Mouse (Mus musculus): ENCODE measurements around the gene Krtap5-3. TPM values are rescaled to one million over a fixed set of nuclear protein-coding genes. Genes with fewer than 3 reads are reported as not detected.
"Not testable (repeated sequence)": the region's sequence is repeated elsewhere in the genome, so short reads cannot be mapped to it uniquely, and the experiment has no call there.

The Krtap5-3 gene
- polyA plus RNA-seq, 1 experiment from 2014 or later, result not detected

DNA sequence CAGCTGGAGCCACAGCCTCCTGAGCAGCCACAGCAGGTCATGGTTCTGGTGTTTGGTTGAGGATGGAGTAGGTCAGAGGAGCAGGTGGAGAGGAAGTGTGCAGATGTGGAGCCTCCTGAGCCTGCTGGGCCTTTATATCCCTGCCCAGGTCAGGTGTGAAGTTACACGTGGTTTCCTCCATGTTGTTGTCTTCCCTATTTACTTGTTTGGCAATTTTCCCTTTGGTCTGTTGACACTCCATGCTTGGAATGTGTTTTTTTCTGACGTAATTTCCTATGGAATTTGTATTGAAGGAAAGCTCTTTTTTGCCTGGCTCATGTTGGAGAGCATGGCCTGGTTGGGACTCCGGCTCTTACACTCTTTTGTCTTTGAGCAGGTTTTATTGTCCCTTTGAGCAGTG is 28.7 kb downstream of the Krtap5-3 start, which contains the start of gene Krtap5-5:
TSS of gene Krtap5-5 (minus strand) at position 101 of the 400 bp plus-strand sequence.
- H3K9me3 ChIP-seq (ENCODE audit: control insufficient read depth, low read length); H3K36me3 ChIP-seq (ENCODE audit: control insufficient read depth, insufficient read depth, low read length); H3K27ac ChIP-seq (ENCODE audit: low read depth, low read length); ATAC-seq (ENCODE audit: insufficient read depth, low FRiP score, low TSS enrichment); H3K4me1 ChIP-seq (ENCODE audit: control insufficient read depth, insufficient read depth, low read length); H3K9ac ChIP-seq (ENCODE audit: low read length); H3K4me2 ChIP-seq (ENCODE audit: low read depth); DNase-seq (ENCODE audit: low spot score); H3K4me3 ChIP-seq (ENCODE audit: low read depth, low read length); H3K27me3 ChIP-seq (ENCODE audit: control insufficient read depth, insufficient read depth, low read length): not testable (repeated sequence)
- 40% methylated on average over 3 of the region's 3 CpGs for WGBS

DNA sequence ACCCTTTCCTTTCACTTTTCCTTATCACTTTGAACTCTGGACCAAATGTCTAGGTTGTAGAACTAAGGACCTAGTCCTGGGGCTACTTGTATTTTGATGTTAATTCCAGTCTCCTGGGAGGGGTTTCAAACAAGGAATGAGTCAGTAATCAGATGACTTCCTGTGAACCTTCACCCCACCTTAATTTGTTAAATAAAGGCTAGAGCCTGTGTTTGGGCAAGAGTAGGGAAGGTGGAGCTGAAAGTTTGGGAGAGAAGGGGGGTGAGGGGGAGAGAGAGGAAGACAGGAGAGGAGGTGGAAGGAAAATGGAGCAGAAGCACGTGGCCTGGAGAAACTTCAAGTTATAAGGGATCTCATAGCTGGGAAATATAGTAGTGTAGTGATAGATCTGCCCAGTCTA is 30.4 kb downstream of the Krtap5-3 start:
- H3K36me3 ChIP-seq (ENCODE audit: control insufficient read depth, insufficient read depth, low read length), result no peaks in the 10 kb centered on the region
- H3K4me2 ChIP-seq (ENCODE audit: low read depth), result no peak overlapping the region
- no peaks in the 10 kb centered on the region for H3K27me3 ChIP-seq (ENCODE audit: control insufficient read depth, insufficient read depth, low read length)
- no peak overlapping the region for H3K27ac ChIP-seq (ENCODE audit: low read depth, low read length)
- no peak overlapping the region for H3K9ac ChIP-seq (ENCODE audit: low read length)
- 45% methylated on average over 1 of the region's 1 CpGs for WGBS
- ATAC-seq (ENCODE audit: insufficient read depth, low FRiP score, low TSS enrichment), result no peak
- H3K4me1 ChIP-seq (ENCODE audit: control insufficient read depth, insufficient read depth, low read length), result no peaks in the 10 kb centered on the region
- no peak for DNase-seq (ENCODE audit: low spot score)
- no peaks in the 10 kb centered on the region for H3K9me3 ChIP-seq (ENCODE audit: control insufficient read depth, low read length)
- no peak overlapping the region for H3K4me3 ChIP-seq (ENCODE audit: low read depth, low read length)

DNA sequence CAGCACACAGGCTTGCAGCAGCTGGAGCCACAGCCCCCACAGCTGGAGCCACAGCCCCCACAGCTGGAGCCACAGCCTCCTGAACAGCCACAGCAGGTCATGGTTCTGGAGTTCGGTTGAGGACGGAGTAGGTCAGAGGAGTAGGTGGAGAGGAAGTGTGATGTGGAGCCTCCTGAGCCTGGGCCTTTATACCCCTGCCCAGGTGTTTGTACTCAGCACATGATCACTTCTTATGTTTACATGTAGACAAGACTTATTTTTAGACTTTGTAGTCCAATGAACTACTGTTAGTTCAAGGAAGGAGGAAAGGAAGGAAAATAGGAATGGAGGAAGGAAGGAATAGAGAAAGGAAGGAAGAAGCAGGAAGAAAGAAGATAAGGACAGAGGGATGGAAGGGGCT is 39.8 kb downstream of the Krtap5-3 start, which contains the start of gene Gm40460:
TSS of gene Gm40460 (minus strand) at position 101 of the 400 bp plus-strand sequence.
- Histone ChIP-seq H3K4me1 (ENCODE audit: control insufficient read depth, insufficient read depth, low read length) (no peaks in the 10 kb centered on the region), H3K27ac (ENCODE audit: low read depth, low read length) (no peak within 1 kb of the TSS), H3K36me3 (ENCODE audit: control insufficient read depth, insufficient read depth, low read length) (no peaks in the 10 kb centered on the region), H3K4me2 (ENCODE audit: low read depth) (no peak within 1 kb of the TSS), H3K4me3 (ENCODE audit: low read depth, low read length) (no peak within 1 kb of the TSS), H3K9ac (ENCODE audit: low read length) (no peak within 1 kb of the TSS), H3K9me3 (ENCODE audit: control insufficient read depth, low read length) (no peaks in the 10 kb centered on the region), H3K27me3 (ENCODE audit: control insufficient read depth, insufficient read depth, low read length) (no peaks in the 10 kb centered on the region)
- WGBS, result 63% methylated on average over 2 of the region's 2 CpGs
- ATAC-seq (ENCODE audit: insufficient read depth, low FRiP score, low TSS enrichment) (no peak), DNase-seq (ENCODE audit: low spot score) (no peak)

DNA sequence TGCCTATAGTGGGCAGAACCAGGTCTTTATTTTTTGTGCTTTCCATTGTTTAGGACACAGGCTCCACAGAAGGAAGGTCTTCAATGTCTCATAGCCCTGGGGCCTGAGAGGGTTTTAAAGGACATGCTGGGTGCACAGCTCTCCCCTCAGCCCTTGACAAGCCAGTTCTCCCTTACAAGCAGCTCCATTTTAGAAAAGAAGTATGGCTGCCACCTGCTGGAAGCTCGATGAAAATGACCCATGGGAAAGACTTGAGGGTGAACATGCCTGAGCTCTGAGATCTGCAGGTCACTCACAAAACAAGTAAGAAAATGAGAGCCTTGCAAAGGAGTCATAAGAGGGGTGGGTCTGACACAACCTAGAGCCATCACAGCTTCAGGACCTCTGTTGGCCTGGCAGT is 48.7 kb downstream of the Krtap5-3 start:
- Histone ChIP-seq H3K4me2 (ENCODE audit: low read depth) (no peak overlapping the region), H3K27me3 (ENCODE audit: control insufficient read depth, insufficient read depth, low read length) (no peaks in the 10 kb centered on the region), H3K9ac (ENCODE audit: low read length) (no peak overlapping the region), H3K36me3 (ENCODE audit: control insufficient read depth, insufficient read depth, low read length) (no peaks in the 10 kb centered on the region), H3K4me1 (ENCODE audit: control insufficient read depth, insufficient read depth, low read length) (no peaks in the 10 kb centered on the region), H3K27ac (ENCODE audit: low read depth, low read length) (no peak overlapping the region), H3K4me3 (ENCODE audit: low read depth, low read length) (no peak overlapping the region), H3K9me3 (ENCODE audit: control insufficient read depth, low read length) (no peaks in the 10 kb centered on the region)
- ATAC-seq (ENCODE audit: insufficient read depth, low FRiP score, low TSS enrichment), result no peak
- peak; percentile 38 for DNase-seq (ENCODE audit: low spot score)
- 3% methylated on average over 1 of the region's 1 CpGs for WGBS

Other genes starting within 250 kb of the Krtap5-3 start
- gene Mob2, start 140.3 kb upstream of the Krtap5-3 start, polyA plus RNA-seq (2014; fragmentation: Nextera tagmentation; extraction: Ambion mirVana), result 58.0 and 64.0 TPM in 2 replicates
- gene Dusp8, start 105.5 kb upstream of the Krtap5-3 start, polyA plus RNA-seq (2014; fragmentation: Nextera tagmentation; extraction: Ambion mirVana), result 24.3 and 27.6 TPM in 2 replicates
- gene Gm45618, start 80.6 kb upstream of the Krtap5-3 start, polyA plus RNA-seq (2014; fragmentation: Nextera tagmentation; extraction: Ambion mirVana), result not detected in 2 replicates
- not detected in 2 replicates for gene Gm39115, start 65.3 kb upstream of the Krtap5-3 start, polyA plus RNA-seq (2014; fragmentation: Nextera tagmentation; extraction: Ambion mirVana)
- gene Gm45337, start 56.8 kb upstream of the Krtap5-3 start, polyA plus RNA-seq (2014; fragmentation: Nextera tagmentation; extraction: Ambion mirVana), result not detected in 2 replicates
- gene Gm29735, start 44.3 kb upstream of the Krtap5-3 start, polyA plus RNA-seq (2014; fragmentation: Nextera tagmentation; extraction: Ambion mirVana), result not detected in 2 replicates
- gene Gm4553, start 35.6 kb upstream of the Krtap5-3 start, polyA plus RNA-seq (2014; fragmentation: Nextera tagmentation; extraction: Ambion mirVana), result not detected in 2 replicates
- not detected in 2 replicates for gene Krtap5-2, start 25.4 kb upstream of the Krtap5-3 start, polyA plus RNA-seq (2014; fragmentation: Nextera tagmentation; extraction: Ambion mirVana)
- not detected in 2 replicates for gene Gm10153, start 11.0 kb upstream of the Krtap5-3 start, polyA plus RNA-seq (2014; fragmentation: Nextera tagmentation; extraction: Ambion mirVana)
- not detected in 2 replicates for gene Gm7579, start 10.5 kb downstream of the Krtap5-3 start, polyA plus RNA-seq (2014; fragmentation: Nextera tagmentation; extraction: Ambion mirVana)
- gene Krtap5-5, start 28.6 kb downstream of the Krtap5-3 start, polyA plus RNA-seq (2014; fragmentation: Nextera tagmentation; extraction: Ambion mirVana), result not detected in 2 replicates
- gene Gm40460, start 39.7 kb downstream of the Krtap5-3 start, polyA plus RNA-seq (2014; fragmentation: Nextera tagmentation; extraction: Ambion mirVana), result not detected in 2 replicates
- gene Gm2431, start 57.0 kb downstream of the Krtap5-3 start, polyA plus RNA-seq (2014; fragmentation: Nextera tagmentation; extraction: Ambion mirVana), result not detected in 2 replicates
- gene Gm4559, start 73.0 kb downstream of the Krtap5-3 start, polyA plus RNA-seq (2014; fragmentation: Nextera tagmentation; extraction: Ambion mirVana), result not detected in 2 replicates
- gene Krtap5-1, start 95.8 kb downstream of the Krtap5-3 start, polyA plus RNA-seq (2014; fragmentation: Nextera tagmentation; extraction: Ambion mirVana), result not detected in 2 replicates
- not detected in 2 replicates for gene Krtap5-4, start 102.2 kb downstream of the Krtap5-3 start, polyA plus RNA-seq (2014; fragmentation: Nextera tagmentation; extraction: Ambion mirVana)
- not detected in 2 replicates for gene Ifitm10, start 172.4 kb downstream of the Krtap5-3 start, polyA plus RNA-seq (2014; fragmentation: Nextera tagmentation; extraction: Ambion mirVana)
- gene Gm49369, start 181.3 kb downstream of the Krtap5-3 start, polyA plus RNA-seq (2014; fragmentation: Nextera tagmentation; extraction: Ambion mirVana), result not detected in 2 replicates
- 176 and 189 TPM in 2 replicates for gene Ctsd, start 186.7 kb downstream of the Krtap5-3 start, polyA plus RNA-seq (2014; fragmentation: Nextera tagmentation; extraction: Ambion mirVana)
- gene Syt8, start 233.5 kb downstream of the Krtap5-3 start, polyA plus RNA-seq (2014; fragmentation: Nextera tagmentation; extraction: Ambion mirVana), result not detected in 2 replicates
- 2.1 and 3.5 TPM in 2 replicates for gene Tnni2, start 240.4 kb downstream of the Krtap5-3 start, polyA plus RNA-seq (2014; fragmentation: Nextera tagmentation; extraction: Ambion mirVana)